Mouse (Mus musculus) urinary bladder, postnatal 25 days (tissue): ENCODE data around the gene A030005K14Rik.

Experiments
- DNase-seq: peaks from one replicate; pipeline ENCODE4 v3.0.0; 2022; ENCODE audit warnings: low spot score

Gene A030005K14Rik

GRCm38 (mm10) chr1:83059278-83059677 lies at the start of gene A030005K14Rik:
A030005K14Rik (minus strand) TSS chr1:83059378.
- no peak for DNase-seq

- no peak for DNase-seq
These were observed 48.3 kb upstream of the A030005K14Rik start for GRCm38 (mm10) chr1:83107410-83107978.

GRCm38 (mm10) chr1:83105464-83105863 lies 46.3 kb upstream of the A030005K14Rik start:
- DNase-seq: no peak

- DNase-seq: no peak
These were observed 42.7 kb upstream of the A030005K14Rik start for GRCm38 (mm10) chr1:83101891-83102290.

- DNase-seq: no peak
These were observed 40.5 kb upstream of the A030005K14Rik start for GRCm38 (mm10) chr1:83099580-83100137.

- DNase-seq: no peak
These were observed 40.0 kb upstream of the A030005K14Rik start for GRCm38 (mm10) chr1:83099160-83099559.

- no peak for DNase-seq
These were observed 37.8 kb upstream of the A030005K14Rik start for GRCm38 (mm10) chr1:83096935-83097334.

GRCm38 (mm10) chr1:83091268-83091667 lies 32.1 kb upstream of the A030005K14Rik start:
- DNase-seq: no peak

- no peak for DNase-seq
These were observed 25.6 kb upstream of the A030005K14Rik start for GRCm38 (mm10) chr1:83084790-83085189.

GRCm38 (mm10) chr1:83077016-83077415 lies 17.8 kb upstream of the A030005K14Rik start:
- DNase-seq: no peak

GRCm38 (mm10) chr1:83076190-83076917 lies 17.2 kb upstream of the A030005K14Rik start:
- DNase-seq: no peak

- DNase-seq: no peak
These were observed 16.5 kb upstream of the A030005K14Rik start for GRCm38 (mm10) chr1:83075526-83076189.

- no peak for DNase-seq
These were observed 8.0 kb upstream of the A030005K14Rik start for GRCm38 (mm10) chr1:83067205-83067604.

- DNase-seq: no peak
These were observed 7.4 kb upstream of the A030005K14Rik start for GRCm38 (mm10) chr1:83066577-83066976.

- peak; percentile 15 for DNase-seq
These were observed 5.7 kb upstream of the A030005K14Rik start for GRCm38 (mm10) chr1:83064851-83065250.

- DNase-seq: no peak
These were observed 1.5 kb upstream of the A030005K14Rik start, which contains the start of gene Krtap28-13 for GRCm38 (mm10) chr1:83060643-83061042. Krtap28-13 (plus strand) TSS chr1:83060930.

GRCm38 (mm10) chr1:83058481-83058880 lies 697 bp downstream of the A030005K14Rik start:
- DNase-seq: no peak

GRCm38 (mm10) chr1:83044882-83045427 lies 14.2 kb downstream of the A030005K14Rik start, which contains the start of gene Gm47969:
Gm47969 (plus strand) TSS chr1:83044932.
- no peak for DNase-seq

GRCm38 (mm10) chr1:83042380-83042779 lies 16.8 kb downstream of the A030005K14Rik start, which contains the start of gene Krtap28-10:
Krtap28-10 (minus strand) TSS chr1:83042480.
- no peak for DNase-seq

GRCm38 (mm10) chr1:83039080-83039479 lies 20.1 kb downstream of the A030005K14Rik start:
- DNase-seq: no peak

GRCm38 (mm10) chr1:83038109-83038672 lies 21.0 kb downstream of the A030005K14Rik start, which contains the start of gene Slc19a3:
Slc19a3 (minus strand) TSS chr1:83038448.
- DNase-seq: peak; percentile 18
